Mouse (Mus musculus) cerebellum, adult 9-10 months (tissue): ENCODE measurements around the gene Map1lc3b.

Experiments used
- DNase-seq: peaks from one replicate; pipeline ENCODE4 v3.0.0; 2022

Gene Map1lc3b

GRCm38 (mm10) chr8:121590203-121591177, at the start of gene Map1lc3b:
Gene Map1lc3b, plus strand, starts transcription at chr8:121590361.
- DNase-seq: peak; percentile 96

GRCm38 (mm10) chr8:121541862-121542261, 48.3 kb upstream of the Map1lc3b start:
- DNase-seq: no peak

DNA sequence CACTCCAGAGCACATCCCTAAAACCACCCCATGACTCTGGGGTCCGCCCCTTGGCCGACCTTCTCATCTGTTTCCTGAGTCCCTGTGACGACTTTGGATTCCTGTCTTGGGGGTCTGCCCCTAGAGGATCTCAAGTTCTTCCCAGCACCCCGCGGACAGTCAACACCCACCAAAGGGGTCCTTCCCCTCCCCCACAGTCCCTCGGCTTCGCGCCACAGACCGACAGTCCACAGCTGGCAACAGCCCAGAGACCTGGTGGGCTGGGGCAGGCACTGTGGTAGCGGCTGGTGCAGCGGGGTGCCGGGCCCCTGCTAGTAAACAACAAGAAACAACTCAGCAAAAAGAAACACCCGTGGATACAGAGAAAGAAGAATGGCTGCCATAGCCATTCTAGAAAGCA, 47.3 kb upstream of the Map1lc3b start:
- DNase-seq: no peak

- DNase-seq: no peak
Measured at GRCm38 (mm10) chr8:121544276-121544785, 45.8 kb upstream of the Map1lc3b start, which contains the start of gene 1700018B08Rik. Gene 1700018B08Rik, minus strand, starts transcription at chr8:121544320.

DNA sequence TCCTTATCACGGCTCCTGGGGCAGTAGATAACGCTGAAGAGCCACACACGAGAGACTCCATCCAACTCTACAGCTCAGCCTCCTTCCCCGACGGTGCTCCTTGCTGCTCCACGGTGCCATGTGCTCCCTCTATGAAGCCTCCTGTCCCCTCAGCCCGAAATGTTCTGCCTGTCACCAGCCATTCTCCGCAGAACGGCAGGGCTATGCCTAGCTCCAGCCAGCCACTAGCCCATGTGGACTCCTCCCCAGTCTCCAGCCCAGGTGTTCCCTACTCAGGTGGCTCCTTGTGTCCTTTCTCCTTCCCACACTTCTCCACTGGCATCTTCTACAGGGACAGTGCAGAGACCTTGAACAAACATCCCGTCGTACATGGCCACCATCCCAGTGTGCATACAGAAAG, 45.2 kb upstream of the Map1lc3b start:
- no peak for DNase-seq

- peak; percentile 86 for DNase-seq
Measured at GRCm38 (mm10) chr8:121547132-121547531, 43.0 kb upstream of the Map1lc3b start.

DNA sequence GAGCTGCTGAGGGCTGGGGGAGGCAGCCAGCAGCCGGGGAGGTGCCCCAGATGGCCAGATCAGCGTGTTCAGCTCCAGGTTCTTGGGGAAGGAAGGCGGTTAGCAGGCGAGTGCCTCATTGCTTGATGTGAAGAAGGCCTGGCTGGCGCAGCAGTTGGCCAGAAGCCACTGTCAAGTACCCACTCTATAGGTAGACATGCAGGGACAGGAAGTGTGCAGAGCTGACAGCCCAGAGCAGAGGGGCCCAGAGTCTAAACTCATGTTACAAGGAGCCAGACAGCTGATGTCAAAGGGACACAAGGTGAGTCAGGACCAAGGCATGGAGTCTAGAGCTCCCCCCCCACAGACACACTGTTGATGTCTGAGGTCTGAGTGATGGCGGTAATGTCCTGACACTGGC, 40.1 kb upstream of the Map1lc3b start:
- DNase-seq: no peak

DNA sequence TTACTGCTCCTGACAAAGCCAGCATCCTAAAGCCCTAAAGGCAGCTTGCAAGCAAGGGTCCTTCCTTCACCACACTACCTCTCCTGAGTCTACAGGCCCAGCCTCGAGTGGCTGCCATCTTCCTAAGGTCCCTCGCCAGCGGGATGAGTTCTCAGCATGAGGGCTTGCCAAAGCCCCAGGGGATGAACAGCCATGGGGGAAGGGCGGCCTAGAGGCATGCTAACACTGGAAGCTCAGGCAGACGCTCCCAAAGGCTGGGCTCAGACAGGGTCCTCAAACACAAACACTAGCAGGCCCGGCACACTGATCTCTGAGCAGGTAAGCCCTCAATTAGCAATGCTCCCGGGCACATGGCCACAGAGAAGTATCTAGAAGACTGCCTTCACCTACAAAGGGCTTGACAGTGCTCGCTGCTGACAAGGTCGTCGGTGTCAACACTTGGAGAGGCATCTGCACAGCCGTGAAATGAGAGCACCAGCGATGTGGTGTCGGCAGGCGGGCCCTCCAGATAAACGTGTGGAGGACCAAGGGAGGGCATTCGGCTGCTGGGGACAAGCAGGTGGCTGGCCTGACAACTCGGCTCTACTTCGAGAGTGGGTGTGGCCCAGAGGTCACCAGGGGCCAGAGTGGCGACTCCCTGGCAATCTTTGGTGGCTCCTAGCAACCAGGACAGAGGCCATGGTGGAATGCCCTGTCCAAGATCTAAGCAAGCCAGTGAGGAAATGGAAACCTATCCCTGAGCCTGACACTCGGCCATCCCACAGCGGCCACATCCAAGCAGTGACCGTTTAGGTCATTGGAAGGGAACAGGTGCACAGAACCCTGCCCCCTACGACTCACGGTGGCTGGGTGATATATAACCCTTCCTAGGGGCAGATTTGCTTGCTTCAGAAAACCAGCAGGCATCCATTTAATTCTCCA, 38.8 kb upstream of the Map1lc3b start:
- no peak for DNase-seq

DNA sequence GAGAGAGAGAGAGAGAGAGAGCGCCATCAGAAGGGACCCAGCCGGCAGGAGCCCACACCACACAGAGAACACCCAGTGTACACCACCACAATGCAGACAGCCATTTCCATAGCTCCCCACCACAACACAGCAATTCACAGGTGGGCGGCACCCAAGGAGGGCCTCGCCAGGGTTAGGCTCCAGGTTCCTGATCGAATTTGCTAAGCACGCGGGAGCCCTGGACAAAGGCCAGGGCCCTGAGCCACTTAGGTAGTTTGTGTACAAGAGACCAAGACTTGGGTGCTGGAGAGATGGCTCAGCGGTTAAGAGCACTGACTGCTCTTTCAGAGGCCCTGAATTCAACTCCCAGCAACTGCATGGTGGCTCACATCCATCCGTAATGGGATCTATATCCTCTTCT, 37.7 kb upstream of the Map1lc3b start:
- DNase-seq: no peak

DNA sequence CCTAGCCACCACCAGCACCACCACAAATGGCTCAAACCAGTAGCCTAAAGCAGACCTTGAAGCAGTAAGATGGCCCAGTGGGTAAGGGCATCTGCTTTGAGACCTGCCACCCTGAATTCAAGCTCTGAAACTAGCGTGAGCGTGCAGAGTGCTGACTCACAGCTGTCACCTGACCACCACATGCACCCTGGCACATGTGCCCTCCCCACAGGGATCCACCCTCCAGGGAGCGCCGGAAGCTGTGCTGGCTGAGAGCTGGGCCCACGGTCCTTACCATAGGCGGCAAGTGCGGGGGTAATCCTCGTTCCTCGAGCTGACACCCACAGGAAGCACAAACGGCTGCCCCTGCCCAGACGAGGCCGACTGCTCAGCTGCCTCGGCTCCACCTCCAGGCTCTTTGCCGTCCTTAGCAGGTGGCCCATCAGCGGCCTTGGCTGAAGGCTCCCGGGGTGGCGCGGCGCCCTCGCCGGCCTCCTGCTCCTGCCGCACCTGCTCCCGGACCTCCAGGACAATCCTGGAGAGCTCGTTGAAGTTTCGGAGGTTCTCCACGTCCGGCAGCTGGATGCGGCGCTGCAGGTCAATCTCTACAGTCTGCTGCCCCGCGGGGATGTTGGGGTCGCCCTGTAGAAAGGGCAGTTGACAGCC, 36.2 kb upstream of the Map1lc3b start:
- peak; percentile 4 for DNase-seq

- DNase-seq: peak; percentile 10
Measured at GRCm38 (mm10) chr8:121557746-121558145, 32.4 kb upstream of the Map1lc3b start.

DNA sequence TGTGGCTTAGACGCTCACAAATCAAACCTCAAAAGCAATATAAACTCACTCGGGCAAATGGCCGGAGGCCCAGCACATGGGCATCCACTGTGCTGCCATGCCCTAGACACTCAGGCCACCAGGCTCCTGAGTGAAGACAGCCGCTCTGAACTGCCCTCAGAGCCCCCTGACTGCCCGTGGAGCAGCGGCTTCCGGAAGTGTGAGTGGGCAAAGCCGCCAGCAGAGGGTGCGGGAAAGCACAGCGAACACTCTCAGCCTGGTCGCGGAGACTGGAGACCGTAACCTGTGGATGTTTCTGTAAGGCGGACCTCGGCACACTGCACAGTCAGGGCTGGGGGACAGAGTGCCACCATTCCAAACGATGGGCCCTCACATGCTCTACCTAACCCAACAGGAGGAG, 31.6 kb upstream of the Map1lc3b start:
- DNase-seq: peak; percentile 16

GRCm38 (mm10) chr8:121559801-121560200, 30.4 kb upstream of the Map1lc3b start:
- DNase-seq: no peak

DNA sequence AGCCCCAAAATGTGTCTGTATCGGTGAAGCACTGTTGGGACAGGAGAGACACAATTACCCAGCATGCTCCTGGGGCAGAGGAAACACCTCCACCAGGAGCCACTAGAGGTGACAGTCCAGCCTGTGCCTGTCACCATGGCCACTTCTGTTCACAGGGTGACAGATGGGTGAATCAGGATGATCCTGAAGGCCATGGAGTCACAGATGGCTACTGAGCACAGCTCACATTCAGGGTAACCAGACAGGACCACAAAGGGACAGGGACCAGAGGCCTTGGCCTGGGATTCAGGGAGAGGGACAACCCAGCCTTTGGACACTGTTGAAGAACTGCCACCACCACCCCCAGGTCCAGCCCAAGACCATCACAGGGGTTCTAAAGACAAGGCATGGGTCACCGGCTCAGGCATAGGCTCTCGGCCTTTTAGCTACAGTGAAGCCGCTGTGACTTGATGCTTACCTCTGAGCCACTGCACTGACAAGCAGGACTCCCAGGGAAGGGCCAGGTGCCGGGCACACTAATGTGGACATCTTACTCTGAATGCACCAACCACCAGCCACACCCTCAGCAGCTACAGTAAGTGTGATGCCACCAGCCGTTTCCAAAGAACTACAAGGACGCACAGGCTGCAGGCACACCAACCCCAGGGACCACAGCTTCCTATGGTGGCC, 29.6 kb upstream of the Map1lc3b start:
- DNase-seq: peak; percentile 43

DNA sequence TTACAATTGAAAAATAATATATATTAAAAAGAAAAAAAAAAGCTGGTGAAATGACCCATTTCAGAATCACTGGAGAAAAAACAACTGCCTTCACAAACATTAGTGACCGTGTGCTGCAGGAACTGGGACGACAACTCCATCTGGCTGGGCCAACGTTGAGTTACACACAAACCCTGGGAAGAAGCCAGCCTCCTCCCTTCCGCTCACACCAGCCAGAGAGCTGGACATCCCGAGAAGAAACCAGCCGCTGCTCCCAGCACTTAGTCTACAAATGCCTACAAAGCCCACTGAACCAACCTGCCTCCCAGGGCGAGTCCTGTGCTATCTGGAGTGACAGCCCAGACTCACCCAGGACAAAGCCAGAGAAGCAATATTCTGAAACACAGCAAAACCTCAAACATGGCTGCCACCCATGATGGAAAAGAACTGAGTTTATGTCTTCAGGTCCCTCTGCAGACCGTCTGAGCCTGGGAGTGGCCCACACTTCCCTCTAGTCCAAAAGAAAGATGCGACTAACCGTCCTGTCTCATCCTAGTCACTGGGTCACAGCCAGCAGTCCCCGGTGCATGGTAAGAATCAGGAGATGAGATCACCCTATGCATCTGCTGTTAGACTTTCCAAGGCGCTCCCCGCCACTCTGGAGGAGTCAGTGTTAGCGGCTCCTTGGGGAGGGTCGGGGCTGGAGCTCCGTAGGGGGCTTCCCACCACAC, 28.4 kb upstream of the Map1lc3b start:
- no peak for DNase-seq

DNA sequence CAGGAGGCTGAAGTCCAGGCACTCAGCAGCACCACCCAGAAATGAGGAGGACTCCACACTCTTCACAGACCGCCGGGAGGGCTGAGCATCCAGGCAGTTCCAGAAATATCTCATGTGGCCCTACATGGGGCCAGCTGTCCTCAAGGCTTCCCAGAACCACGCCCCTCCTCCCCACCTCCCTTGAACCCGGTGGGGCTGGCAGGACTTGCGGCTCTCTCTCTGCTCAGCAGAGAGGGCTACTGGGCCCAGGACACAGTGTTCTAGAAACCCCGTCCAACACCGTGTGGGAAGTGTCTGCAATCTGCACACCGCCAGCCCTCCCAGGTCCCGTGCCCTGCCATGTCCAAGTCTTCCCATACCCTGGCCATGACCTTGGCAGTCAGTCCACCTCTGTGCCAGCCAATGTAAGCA, 27.2 kb upstream of the Map1lc3b start:
- DNase-seq: no peak

DNA sequence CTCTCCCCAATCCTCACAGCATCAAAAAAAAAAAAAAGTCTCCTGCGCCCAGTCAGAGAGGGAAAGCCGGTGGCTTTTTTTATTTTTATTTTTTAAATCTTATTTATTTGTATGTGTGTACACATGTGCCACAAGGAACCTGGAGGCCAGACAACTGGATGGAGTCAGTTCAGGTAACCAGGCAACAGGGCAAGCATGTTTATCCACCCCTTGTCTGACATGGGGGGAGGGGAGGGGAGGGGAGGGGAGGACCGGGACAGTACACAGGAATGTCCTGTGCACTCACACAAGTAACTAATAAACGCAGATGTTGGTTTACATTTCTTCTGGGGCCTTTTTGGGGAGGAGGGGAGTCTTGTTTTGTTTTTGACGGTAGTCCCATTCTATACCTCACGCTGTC, 26.5 kb upstream of the Map1lc3b start:
- no peak for DNase-seq

GRCm38 (mm10) chr8:121568321-121568720, 21.8 kb upstream of the Map1lc3b start:
- no peak for DNase-seq

- no peak for DNase-seq
Measured at GRCm38 (mm10) chr8:121570335-121570734, 19.8 kb upstream of the Map1lc3b start.

DNA sequence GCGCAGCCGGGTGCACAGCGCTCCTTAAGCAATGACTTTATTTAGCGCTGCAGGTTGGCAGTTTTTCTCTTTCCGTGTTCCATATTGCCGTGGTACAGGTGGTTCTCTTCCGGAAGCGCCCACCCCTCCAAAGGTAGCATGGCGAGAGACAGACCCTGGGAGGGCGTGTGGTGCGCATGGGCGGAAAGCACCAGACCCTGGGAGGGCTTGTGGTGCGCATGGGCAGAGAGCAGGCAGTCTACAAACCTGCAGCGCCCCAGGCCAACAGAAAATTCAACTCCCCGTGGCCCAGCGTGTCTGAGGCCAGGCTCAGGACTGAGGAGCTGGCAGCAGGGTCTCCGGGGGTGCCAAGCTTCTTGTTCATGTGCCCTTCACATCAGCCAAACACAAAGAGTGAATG, 19.4 kb upstream of the Map1lc3b start:
- DNase-seq: no peak

- no peak for DNase-seq
Measured at GRCm38 (mm10) chr8:121572121-121572520, 18.0 kb upstream of the Map1lc3b start.
